Mouse (Mus musculus) urinary bladder, postnatal 25 days (tissue): ENCODE measurements around the gene Sdr42e1.

Source experiments
- DNase-seq: peaks from one replicate; pipeline ENCODE4 v3.0.0; 2022; ENCODE audit warnings: low spot score

The Sdr42e1 gene

DNA sequence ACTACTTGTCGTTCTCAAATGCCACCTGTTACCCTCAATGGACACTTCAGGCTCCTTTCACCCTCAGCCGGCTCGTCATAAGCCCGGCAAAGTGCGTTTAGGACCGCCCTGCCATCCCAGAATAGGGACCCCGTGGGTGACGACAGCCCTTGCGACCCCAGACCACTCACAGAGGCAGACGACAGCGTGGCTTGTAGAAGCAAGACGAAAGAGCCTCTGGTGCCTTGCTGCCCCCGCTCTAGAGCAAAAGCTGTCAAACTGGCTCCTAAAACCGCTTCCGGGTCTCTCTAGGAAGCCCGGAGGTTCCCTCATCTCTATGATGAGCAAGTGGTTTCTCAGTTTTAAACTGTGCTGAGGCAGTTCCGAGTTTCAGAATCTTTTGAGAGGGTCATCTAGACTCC lies at the start of gene Sdr42e1:
Gene Sdr42e1, minus strand, starts transcription at position 260 of the 401 bp plus-strand sequence.
- DNase-seq = peak; percentile 53

DNA sequence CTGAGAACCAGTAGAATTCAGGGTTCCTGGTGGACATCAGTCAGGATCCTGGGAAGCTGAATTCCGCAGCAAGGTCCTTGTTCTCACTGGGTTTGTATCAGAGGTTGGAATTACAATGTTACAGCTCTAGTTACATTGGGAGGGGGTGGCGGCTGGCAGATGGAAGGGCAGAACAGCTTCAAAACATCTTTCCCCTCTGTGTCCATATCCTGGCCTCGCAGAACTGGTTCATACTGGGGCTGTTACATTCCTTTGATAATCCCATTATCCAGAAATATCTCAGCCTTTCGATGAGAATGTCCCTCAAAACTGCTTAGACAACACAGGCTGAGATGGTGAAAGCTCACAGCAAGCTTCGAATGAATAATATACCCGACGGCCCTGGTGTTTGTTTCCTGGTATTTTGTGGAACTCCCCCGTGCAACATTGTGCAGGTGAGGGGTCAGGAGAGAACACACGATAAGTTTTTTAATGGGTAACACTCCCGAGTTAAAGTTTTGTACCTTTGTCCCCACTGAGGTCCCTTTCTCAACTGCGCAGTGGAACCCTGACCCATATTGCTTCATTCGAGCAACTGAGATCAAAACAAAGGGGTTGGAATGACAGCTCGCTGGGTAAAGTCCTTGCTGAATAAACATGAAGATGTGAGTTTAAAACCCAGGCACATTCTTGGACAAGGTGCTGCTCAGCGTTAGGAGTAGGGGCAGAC lies 44.8 kb upstream of the Sdr42e1 start:
- no peak for DNase-seq

DNA sequence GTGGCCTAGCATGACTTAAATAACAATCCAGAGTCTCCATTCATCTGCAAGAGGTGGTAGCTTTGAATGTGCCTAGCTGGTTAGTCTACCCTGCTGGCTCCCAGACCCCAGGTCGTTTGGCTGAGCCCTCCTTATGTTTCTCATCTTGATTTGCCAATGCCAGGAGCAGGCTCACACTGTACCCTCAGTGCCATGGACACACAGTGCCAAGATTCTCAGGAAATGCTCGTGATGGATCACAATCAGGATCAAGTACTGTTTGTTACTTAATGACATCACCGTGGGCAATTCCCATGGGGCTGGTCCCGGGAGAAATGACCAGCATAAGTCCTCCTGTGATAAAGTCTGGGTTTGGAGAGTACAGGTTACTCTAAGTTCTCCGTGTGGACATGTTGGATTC lies 42.4 kb upstream of the Sdr42e1 start:
- DNase-seq = no peak

DNA sequence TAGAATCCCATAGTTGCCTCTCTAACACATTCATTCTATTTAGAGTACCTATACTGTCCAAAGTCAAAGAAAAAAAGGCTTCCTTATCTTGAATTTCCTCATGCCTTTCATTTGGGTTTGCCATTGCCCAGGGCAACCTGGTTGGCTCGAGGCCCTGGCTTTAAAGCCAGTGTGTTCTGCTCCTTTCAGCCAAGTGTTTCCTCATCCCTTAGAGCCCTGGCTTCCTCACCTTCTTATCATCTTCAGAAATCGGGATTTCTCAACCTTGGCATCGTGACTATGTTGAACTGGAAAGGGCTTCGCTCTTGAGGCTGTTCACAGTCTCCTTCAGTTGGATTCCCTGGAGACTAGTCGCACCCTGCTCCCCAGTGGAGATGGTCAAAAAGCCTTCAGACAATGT lies 41.1 kb upstream of the Sdr42e1 start:
- no peak for DNase-seq

DNA sequence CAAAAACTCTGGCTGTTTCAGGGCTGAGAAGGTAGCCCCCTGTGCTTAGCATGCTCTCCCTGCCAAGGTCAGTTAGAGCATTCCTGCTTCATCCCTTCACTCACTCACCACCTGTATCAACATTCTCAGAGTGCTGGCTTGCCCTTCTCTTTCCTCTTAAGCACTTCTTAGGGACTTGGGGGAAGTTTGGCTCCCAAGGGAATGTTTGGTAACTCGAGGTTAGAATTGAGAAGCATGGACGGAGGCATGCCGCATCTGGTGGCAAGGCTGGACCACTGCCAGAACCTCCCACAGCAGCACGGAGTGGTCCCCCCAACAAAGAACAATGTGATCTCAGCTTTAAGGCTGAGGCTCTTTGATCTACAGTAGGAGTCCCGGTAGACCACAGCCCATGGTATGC lies 38.7 kb upstream of the Sdr42e1 start:
- DNase-seq = no peak

DNA sequence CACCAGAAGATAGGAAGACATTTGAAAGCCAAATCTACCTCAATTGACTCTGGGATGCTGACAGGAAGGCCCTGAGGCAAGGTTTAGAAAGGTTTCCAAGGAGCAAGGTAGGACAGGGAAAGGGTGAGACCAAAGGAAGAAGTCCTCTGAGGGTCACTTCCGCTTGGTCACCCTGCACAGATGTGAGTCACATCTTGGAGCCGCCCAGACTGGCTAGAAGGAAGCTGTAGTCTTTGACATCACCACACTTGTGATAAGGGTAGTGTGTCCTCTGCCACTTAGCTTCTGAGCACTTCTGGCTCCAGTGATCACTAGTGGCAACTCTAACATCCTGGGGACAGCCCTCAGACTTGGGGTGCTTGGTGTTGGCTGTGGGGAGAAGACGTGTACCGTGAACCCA lies 32.7 kb upstream of the Sdr42e1 start:
- no peak for DNase-seq

DNA sequence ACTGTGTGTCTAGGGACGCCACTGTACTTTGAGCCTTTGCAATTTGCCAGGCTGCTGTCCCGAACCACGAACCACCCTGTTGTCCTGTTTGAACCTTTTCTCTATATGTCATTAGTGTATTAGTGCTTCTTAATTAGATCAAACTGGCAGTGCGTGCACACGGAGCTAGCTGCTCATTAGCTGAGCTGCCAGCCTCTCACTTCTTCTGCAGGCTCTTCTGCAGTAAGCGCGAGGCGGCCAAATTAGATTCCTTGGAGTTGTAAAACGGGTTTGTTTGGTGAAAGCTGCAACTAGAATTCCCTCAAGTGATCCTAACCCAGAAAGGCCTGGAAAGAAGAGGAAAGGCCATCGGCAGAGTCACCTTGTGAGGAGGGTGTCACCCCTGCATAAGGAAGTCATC lies 29.2 kb upstream of the Sdr42e1 start:
- no peak for DNase-seq

DNA sequence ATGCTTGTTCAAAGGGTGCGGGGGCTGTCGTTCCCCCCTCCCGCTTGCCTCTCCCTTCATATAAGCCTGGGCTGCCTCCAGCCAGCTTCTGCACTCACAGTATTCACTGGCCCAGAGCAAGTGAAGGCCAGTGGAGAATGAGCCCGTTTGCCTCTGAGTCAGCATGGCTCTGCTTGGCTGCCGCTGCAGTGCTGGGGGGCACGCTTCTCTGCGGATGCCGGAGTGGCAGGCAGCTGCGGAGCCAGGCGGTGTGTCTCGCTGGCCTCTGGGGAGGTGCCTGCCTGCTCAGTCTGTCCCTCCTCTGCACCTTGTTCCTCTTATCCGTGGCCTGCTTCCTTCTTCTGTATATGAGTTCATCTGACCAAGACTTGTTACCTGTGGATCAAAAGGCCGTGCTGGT lies 28.4 kb upstream of the Sdr42e1 start, which contains the start of gene Hsd17b2:
Gene Hsd17b2, plus strand, starts transcription at position 46 of the 400 bp plus-strand sequence.
- peak; percentile 30 for DNase-seq

DNA sequence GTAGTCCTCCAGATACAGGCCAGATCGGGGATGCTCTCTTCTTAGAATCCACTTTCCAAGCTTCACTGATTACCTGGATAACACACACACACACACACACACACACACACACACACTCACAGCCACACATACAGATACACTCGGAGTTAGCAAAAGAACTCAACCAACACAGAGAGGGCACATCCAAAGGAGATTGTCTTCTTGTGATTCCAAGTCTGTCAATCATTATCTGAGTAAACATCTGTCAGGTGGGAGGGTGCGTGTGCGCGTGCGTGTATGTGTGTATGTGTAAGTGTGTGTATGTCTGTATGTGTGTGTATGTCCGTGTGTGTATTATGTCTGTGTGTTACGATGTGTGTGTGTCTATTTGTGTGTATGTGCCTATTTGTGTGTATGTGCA lies 27.8 kb upstream of the Sdr42e1 start:
- no peak for DNase-seq

DNA sequence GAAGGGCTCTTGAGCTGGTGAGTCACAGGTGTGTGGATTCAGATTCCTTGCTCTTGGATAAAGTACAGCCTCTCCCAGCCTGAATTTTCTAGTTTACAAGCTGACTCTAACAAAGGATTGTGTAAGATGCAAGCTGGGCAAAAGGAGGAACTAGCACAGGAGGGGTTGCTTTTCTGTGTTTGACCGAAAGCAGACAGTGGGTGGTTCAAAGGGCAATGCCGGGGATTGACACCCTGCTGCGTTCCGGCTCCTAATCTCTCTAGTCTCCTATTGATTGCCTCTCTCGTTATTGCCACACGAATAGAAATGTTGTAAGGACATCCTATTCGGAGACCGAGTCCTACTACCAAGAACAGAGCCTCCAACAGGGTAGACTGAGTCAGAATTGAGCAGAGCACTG lies 27.2 kb upstream of the Sdr42e1 start:
- DNase-seq = no peak

DNA sequence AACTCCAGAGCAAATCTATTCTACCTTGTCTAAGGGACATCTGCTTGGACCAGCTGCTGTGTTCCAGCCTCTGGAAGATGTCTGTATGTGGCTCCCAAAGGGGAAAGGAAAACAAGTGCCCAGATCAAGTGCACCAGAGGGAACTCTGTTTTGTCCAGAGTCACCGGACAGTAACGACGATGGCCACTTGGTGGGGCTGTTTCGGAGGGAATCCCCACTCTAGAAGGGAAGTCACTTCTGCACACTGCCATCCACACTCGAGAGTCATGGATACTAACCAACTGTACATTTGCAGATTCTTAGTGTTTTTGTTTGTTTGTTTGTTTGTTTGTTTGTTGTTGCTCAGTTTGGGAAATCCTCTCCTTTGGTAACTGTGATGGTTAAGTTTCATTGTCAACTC lies 23.8 kb upstream of the Sdr42e1 start:
- DNase-seq = peak; percentile 52

DNA sequence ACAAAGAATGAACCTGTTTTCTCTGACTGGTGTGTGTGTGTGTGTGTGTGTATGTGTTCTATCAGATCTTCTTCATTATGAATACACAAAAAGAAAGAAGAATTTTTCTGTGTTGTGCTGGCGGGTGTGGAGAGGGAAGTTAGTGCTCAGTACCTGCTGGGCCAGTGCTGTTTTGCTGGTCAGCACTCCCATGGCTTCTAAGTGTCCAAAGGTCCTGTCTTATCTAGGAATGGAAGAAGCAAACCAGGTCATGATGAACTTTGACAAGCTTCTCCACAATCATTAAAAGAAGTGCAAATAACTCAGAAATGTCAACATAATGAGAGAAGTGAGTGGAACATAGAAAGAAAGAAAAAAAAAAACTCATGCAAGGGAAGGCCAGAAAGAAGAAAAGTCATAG lies 22.1 kb upstream of the Sdr42e1 start:
- no peak for DNase-seq

DNA sequence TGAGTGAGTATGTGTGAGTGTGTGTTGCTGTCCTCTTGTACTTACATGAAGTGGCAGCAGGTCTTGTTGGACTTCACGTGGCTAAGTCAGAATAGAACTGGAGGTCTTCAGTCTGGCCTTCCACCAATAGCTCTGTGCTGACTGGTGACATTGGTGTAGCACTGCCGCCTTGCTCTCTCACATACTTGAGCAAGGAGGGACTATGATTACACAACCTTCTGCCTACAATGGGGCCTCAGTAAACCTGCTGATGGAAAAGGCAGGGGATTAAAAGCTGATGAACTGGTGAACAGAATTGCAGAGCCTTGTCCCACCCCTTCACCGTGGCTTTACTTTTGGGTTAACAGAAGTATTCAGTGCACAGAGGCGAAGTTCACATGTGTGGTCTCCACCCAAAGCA lies 18.6 kb upstream of the Sdr42e1 start:
- no peak for DNase-seq

DNA sequence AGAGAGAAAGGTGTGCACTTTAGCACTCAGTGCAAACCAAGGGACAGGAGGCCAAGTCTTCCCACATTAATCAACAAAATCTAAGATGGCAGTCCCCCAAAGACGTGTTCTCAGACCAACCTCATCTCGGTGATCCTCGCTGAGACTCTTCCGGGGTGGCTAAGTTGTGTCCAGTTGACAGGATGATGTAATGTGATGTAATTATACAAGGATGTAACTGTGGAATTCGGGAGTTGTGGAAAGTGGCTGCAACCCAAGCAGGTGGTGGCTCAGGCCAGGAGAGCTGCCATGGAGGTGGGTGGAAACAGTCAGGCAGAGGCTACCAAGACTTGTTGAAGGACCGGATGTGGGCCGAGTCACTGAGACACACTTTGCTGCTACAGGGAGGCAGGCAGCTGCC lies 14.4 kb upstream of the Sdr42e1 start:
- no peak for DNase-seq

DNA sequence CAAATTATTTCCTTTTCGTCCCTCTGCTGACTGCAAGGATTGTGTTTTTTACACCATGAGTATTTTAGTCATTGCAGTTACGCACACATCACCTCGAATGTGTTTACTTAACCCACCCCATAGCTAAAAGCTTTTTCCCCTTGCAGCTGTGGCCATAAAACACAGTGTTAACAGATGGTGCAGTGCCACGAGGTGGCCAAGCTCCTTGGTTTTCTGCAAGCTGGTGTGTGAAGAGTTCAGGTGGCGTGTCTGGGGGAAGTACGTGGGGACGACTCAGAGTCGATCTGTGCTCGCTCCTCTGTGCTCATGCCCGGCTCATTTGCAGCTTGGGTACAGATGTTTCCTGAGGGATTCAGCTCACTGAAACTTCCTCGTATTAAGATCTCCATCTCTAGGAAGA lies 11.0 kb upstream of the Sdr42e1 start:
- DNase-seq = no peak

DNA sequence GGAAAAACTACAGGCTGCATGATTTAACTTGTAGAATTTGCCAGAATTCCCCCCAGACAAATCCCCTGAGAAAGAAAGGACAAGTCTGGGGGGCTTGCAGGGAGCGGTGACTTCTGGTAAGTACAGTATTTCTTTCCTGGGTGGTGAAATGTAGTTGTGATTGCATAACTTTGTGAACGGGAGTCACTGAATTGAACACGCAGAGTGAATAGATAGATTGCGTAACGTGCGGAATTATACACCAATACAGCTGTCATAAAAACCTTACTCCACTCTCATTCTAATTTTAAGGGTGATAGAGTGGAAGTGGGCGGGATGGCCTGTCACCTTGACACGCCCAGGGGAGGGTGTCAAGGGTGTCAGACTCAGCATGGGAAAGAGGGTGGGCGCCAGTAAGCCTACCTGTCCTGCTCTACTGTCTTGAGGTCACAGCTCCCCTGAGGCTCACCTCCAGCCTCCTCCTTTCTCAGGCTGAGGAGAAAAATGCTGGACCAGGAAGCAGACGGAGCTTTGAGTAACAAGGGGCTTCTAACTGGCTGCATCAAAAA lies 10.5 kb upstream of the Sdr42e1 start:
- no peak for DNase-seq

DNA sequence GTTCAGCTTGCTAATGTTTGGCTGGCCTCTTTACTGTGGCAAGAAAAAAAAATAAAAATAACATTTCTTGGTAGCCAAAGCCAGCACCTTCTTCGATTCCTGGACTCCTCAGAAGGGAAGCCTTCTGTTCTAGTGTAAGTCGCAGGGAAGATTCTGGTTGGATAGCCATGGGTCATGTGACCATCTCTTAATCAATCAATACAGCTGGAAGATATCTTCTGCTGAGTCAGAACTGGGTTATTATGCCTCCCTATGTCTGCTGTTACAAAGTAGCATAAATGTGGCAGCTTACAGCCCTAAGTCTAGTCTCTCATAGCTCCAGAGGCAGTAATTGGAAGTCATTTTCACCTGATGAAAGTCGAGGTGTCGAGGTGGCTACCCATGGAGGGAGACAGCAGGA lies 5.2 kb upstream of the Sdr42e1 start:
- DNase-seq = no peak

DNA sequence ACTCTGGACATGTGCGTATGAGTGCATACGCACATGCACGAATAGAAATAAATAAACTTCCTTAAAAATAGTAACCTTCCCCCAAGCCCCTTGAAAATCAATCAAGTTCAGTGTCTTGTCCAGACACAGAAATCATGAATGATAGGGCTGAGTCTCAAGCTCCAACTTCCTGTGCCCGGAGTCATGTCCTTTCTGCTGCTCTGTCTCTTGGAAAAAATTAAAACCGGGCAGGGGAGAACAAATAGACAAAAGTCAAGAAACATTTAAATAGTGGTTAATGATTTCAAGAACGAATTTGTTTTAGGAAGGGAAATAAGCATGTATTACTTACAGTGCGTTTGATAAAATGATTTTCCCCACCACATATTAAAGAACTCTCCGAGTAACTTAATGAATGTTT lies 3.5 kb upstream of the Sdr42e1 start:
- DNase-seq = no peak

DNA sequence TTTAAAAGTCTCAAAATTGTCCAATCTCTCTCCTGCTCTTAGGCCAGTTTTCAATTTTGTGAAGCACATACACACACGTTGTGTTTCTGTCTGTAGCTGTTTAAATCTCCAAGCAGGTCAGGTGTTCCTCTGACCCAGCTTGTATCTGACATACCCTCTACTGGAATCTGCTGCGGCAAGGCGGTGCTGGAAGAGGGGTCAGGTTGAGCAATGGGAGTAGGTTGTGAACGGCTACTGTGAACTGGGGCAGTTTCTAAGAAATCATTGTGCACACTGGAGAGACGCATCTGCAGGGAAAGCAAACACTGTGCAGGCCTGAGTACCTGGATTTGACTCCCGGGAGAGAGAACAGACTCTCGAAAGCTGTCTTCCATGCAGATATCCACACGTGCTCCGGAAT lies 3.0 kb upstream of the Sdr42e1 start:
- no peak for DNase-seq

DNA sequence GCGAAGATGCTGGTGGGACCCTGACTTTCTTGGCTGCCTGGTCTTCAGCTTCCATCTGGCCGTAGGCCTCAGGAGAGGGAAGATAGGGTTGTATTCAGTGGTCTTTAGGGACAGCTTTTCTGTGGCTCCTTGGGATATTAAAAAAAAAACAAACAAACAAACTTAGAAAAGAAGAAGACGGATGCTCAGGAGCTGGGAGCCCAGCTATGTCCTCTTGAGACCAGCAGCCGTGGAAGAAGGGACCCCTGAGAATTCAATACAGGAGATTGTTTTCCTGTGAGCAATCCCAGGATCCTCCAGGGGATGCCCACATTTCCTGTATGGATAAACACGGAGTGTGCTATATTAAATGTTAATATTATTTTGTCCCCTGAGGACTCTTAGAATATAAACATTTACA lies 1.7 kb upstream of the Sdr42e1 start:
- no peak for DNase-seq

DNA sequence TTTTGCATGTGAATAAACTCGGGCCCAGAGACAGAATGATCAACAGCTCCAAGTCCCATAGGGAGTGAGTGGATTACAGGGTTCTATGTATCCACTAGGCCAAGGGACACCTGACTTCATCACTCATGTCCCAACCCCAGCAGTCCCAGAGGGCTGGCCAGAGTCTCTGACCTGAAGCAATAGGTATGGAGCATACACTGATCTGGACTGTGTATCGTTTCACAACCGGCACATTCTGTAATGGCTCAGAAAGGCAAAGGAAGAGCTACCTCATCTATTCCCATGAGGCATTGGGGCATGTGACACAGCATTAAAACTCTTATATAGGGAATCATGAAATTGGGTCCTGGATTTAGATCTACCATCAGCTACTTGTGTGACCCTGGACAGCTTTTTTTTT lies 931 bp downstream of the Sdr42e1 start:
- DNase-seq = no peak

DNA sequence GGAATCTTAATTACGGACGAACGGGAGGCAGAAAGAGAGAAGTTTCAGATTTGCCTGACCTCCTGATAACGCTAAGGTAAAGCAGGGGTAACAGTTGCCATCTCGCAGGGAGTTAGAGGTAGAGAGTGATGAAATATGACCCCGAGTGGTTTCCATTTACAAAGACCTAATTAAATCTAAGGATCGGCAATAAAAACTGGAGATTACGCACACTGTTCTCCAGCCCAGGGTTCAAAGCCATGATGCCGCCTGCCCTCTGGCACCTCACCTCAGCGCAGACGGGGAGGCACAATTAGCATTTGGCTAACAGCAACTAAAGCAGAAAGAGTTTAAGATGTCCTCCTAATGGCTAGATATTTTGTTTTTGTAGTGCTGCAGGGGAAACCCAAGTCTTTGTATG lies 3.0 kb downstream of the Sdr42e1 start:
- no peak for DNase-seq

DNA sequence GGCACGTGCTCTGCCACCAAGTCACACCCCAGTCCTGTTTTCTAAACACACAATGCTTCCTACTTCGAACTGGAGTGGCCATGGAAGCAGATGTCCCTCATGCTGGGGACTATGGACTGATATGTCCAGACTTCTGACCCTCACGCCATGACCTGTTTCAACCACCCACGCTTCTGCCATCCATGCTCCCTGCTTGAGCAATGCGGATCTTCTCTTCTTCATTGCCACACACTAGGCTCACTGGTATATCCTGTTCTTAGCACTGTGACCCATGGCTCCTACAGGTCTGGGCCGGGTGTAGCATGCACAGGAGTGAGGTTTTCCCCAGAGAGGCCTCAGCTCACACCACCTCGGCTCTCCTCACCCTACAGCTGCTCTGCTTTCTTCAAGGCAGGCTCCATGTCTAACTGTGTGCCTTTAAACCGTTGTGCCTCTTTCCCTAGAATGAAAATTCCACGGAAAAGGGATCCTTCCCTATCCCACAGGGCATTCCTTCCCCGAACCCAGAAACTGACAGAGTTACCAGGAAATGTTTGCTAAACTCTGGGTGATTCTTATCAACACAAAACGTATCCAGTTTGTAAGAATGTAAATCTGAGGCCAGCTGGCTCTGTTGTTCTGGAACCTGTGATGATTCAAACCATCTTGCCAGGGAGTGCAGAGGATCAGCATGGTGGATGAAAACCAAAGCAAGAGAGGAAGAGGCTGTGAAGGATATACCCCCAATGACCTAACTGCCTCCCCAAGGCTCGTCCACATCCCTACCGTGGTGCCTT lies 6.0 kb downstream of the Sdr42e1 start:
- no peak for DNase-seq
